Mouse (Mus musculus) G1E (cell line): Measurements from ENCODE around the gene Jchain. TPM values are rescaled to one million over a fixed set of nuclear protein-coding genes. Genes with fewer than 3 reads are reported as not detected.

Source experiments
- ATAC-seq: 2 replicates; pipeline ENCODE4 v1.8.0; 2016; ENCODE audit warnings: mild to moderate bottlenecking; ENCODE audit not compliant: insufficient number of reproducible peaks, poor library complexity, low FRiP score, severe bottlenecking; ENCODE audit errors: extremely low read depth
- DNase-seq: peaks from one replicate; pipeline ENCODE4 v3.0.0; 2012; ENCODE audit warnings: low spot score
- H3K27me3 ChIP-seq: 2 replicates; pipeline ENCODE4 v1.6.1; 2012; ENCODE audit warnings: mild to moderate bottlenecking, low read length, inconsistent platforms; ENCODE audit not compliant: insufficient read depth
- H3K36me3 ChIP-seq: replicated peaks from 2 replicates; pipeline ENCODE3; 2012; ENCODE audit warnings: mild to moderate bottlenecking, inconsistent platforms
- H3K4me1 ChIP-seq: 2 replicates; pipeline ENCODE4 v1.6.1; 2012; ENCODE audit warnings: low read depth, low read length, inconsistent platforms, mixed read lengths; ENCODE audit not compliant: insufficient read depth
- H3K4me3 ChIP-seq: 2 replicates; pipeline ENCODE4 v1.5.1; 2012; ENCODE audit warnings: low read depth, mild to moderate bottlenecking, inconsistent platforms, low read length, moderate library complexity, mixed read lengths
- H3K9me3 ChIP-seq: replicated peaks from 2 replicates; pipeline ENCODE4 v1.6.1; 2012; ENCODE audit warnings: inconsistent platforms
- CTCF ChIP-seq: IDR thresholded peaks from 2 replicates; pipeline ENCODE4 v1.5.1; 2012; ENCODE audit warnings: low read depth, low read length, inconsistent platforms, mixed read lengths
- GATA1 ChIP-seq: IDR thresholded peaks from 2 replicates; pipeline ENCODE4 v1.6.1; 2012; ENCODE audit warnings: borderline replicate concordance, low read length, inconsistent platforms, mixed read lengths
- GATA2 ChIP-seq: IDR thresholded peaks from 2 replicates; pipeline ENCODE4 v1.6.1; 2012; ENCODE audit warnings: low read depth, low read length, inconsistent platforms, borderline replicate concordance
- POLR2AphosphoS5 ChIP-seq: IDR thresholded peaks from 2 replicates; pipeline ENCODE4 v1.6.1; 2012; ENCODE audit warnings: low read depth, low read length, inconsistent platforms; ENCODE audit not compliant: insufficient replicate concordance
- TAL1 ChIP-seq: conservative IDR thresholded peaks from 2 replicates; pipeline ENCODE4 v1.6.1; 2012; ENCODE audit warnings: low read depth, low read length, inconsistent platforms, mixed read lengths
- polyA plus RNA-seq: library from polyadenylated mRNA; stranded (reverse); fragments of >175 nt; gene quantifications from 2 replicates; pipeline ENCODE4 v1.2.3, GENCODE M21; 2012
- total RNA-seq, 2 experiments: library from RNA; stranded (forward) in 1 of 2; stranded (reverse) in 1 of 2; fragments of 200-1000 nt in 1 of 2; fragments of >200 nt in 1 of 2; fragmentation: Nextera tagmentation in 1 of 2; gene quantifications; 2 replicates each; pipeline ENCODE4 v1.2.3; 2014 to 2017

The Jchain gene
- total and polyA plus RNA-seq, 3 experiments = not detected

DNA sequence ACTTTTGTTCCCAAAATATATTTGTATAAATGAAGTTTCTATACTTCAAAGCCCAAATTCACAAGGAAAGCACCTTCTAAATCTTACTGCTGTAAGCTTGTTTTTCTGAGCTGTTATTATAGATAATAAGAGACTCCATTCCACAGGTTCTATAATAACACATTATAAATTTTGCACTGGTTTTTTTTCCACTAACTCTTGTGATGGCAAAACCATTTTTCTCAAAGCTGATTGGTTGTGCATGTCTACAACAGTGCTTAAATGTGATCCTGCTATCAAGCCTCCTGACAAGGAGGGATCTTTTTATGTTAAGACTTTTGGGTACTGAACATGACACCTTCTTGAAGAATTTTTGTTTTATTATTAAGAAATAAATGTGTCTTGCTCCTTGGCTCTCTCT, 40.0 kb downstream of the Jchain start, which contains the start of gene Enam:
Enam (plus strand) TSS at position 301 of the 400 bp plus-strand sequence.
- Histone ChIP-seq H3K27me3 (no peaks in the 10 kb centered on the region), H3K9me3 (no peaks in the 10 kb centered on the region), H3K4me1 (no peaks in the 10 kb centered on the region), H3K36me3 (no peaks in the 10 kb centered on the region), H3K4me3 (no peak within 1 kb of the TSS)
- no peak for DNase-seq
- no peak for TF ChIP-seq POLR2AphosphoS5
- TF ChIP-seq GATA2 = no peak
- no peak for TF ChIP-seq GATA1
- no peak for TF ChIP-seq TAL1
- TF ChIP-seq CTCF = no peak
- no peak for ATAC-seq

Other genes with a start within 250 kb of the Jchain start
- not detected in 2 replicates for gene Prol1, start 210.6 kb downstream of the Jchain start, total RNA-seq (2014; fragmentation: Nextera tagmentation)
- gene Prol1, start 210.6 kb downstream of the Jchain start, total RNA-seq (2017) = not detected in 2 replicates
- gene Prol1, start 210.6 kb downstream of the Jchain start, polyA plus RNA-seq = not detected in 2 replicates
- gene Amtn, start 151.8 kb downstream of the Jchain start, total RNA-seq (2014; fragmentation: Nextera tagmentation) = not detected in 2 replicates
- gene Amtn, start 151.8 kb downstream of the Jchain start, total RNA-seq (2017) = not detected in 2 replicates
- not detected in 2 replicates for gene Amtn, start 151.8 kb downstream of the Jchain start, polyA plus RNA-seq
- gene Ambn, start 71.9 kb downstream of the Jchain start, total RNA-seq (2014; fragmentation: Nextera tagmentation) = not detected in 2 replicates
- gene Ambn, start 71.9 kb downstream of the Jchain start, total RNA-seq (2017) = not detected in 2 replicates
- gene Ambn, start 71.9 kb downstream of the Jchain start, polyA plus RNA-seq = not detected in 2 replicates
- gene Enam, start 39.9 kb downstream of the Jchain start, total RNA-seq (2014; fragmentation: Nextera tagmentation) = not detected in 2 replicates
- 0.06 and 0.11 TPM in 2 replicates for gene Enam, start 39.9 kb downstream of the Jchain start, total RNA-seq (2017)
- not detected in 2 replicates for gene Enam, start 39.9 kb downstream of the Jchain start, polyA plus RNA-seq
- 77.0 and 96.8 TPM in 2 replicates for gene Utp3, start 26.6 kb upstream of the Jchain start, total RNA-seq (2014; fragmentation: Nextera tagmentation)
- 53.4 and 69.7 TPM in 2 replicates for gene Utp3, start 26.6 kb upstream of the Jchain start, total RNA-seq (2017)
- gene Utp3, start 26.6 kb upstream of the Jchain start, polyA plus RNA-seq = 76.1 and 79.6 TPM in 2 replicates
- 11.9 and 14.0 TPM in 2 replicates for gene Rufy3, start 37.1 kb upstream of the Jchain start, total RNA-seq (2014; fragmentation: Nextera tagmentation)
- gene Rufy3, start 37.1 kb upstream of the Jchain start, total RNA-seq (2017) = 14.7 and 17.0 TPM in 2 replicates
- 2.5 and 3.1 TPM in 2 replicates for gene Rufy3, start 37.1 kb upstream of the Jchain start, polyA plus RNA-seq
- gene Grsf1, start 148.3 kb upstream of the Jchain start, total RNA-seq (2014; fragmentation: Nextera tagmentation) = 128 and 145 TPM in 2 replicates
- gene Grsf1, start 148.3 kb upstream of the Jchain start, total RNA-seq (2017) = 110 and 130 TPM in 2 replicates
- gene Grsf1, start 148.3 kb upstream of the Jchain start, polyA plus RNA-seq = 57.3 and 87.8 TPM in 2 replicates
- 47.9 and 53.0 TPM in 2 replicates for gene Mob1b, start 193.0 kb upstream of the Jchain start, total RNA-seq (2014; fragmentation: Nextera tagmentation)
- gene Mob1b, start 193.0 kb upstream of the Jchain start, total RNA-seq (2017) = 16.7 and 20.7 TPM in 2 replicates
- 18.4 and 19.5 TPM in 2 replicates for gene Mob1b, start 193.0 kb upstream of the Jchain start, polyA plus RNA-seq
- gene Dck, start 237.1 kb upstream of the Jchain start, total RNA-seq (2014; fragmentation: Nextera tagmentation) = 52.4 and 74.6 TPM in 2 replicates
- gene Dck, start 237.1 kb upstream of the Jchain start, total RNA-seq (2017) = 31.1 and 41.7 TPM in 2 replicates
- gene Dck, start 237.1 kb upstream of the Jchain start, polyA plus RNA-seq = 5.8 and 6.6 TPM in 2 replicates